Mouse (Mus musculus) G1E (cell line): ENCODE results near the gene Taf4.

Source experiments
- CTCF ChIP-seq: IDR thresholded peaks from 2 replicates; pipeline ENCODE4 v1.5.1; 2012; ENCODE audit warnings: low read depth, low read length, inconsistent platforms, mixed read lengths
- GATA2 ChIP-seq: IDR thresholded peaks from 2 replicates; pipeline ENCODE4 v1.6.1; 2012; ENCODE audit warnings: low read depth, low read length, inconsistent platforms, borderline replicate concordance
- TAL1 ChIP-seq: conservative IDR thresholded peaks from 2 replicates; pipeline ENCODE4 v1.6.1; 2012; ENCODE audit warnings: low read depth, low read length, inconsistent platforms, mixed read lengths

GRCm38 (mm10) chr2:179989098-179989497 is 12.7 kb upstream of the Taf4 start:
- TF ChIP-seq CTCF (no peak), GATA2 (no peak), TAL1 (no peak)
